ENCODE assay signal across 17 mouse cellular contexts in the genomic region with DNA sequence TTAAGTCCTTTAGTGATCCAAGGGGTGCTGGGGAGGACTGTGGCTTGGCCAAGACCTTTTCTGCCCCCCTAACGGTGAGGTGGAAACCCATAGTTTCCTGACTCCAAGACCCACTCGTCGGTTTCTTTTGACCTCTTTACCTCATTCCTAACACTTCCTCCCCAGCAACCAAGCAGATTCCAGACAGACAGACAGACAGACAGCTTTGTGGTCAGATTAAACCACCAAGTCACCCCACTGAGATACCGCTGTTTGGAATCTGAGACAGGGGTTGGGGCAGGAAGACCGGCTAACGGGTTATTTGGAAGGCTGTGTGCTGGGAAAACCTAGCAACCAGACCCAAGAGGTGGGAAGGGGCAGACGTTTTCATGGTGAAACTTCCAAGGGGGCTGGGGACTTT. TPM values are rescaled to one million over a fixed set of nuclear protein-coding genes. Genes with fewer than 3 reads are reported as not detected.
A peak's percentile ranks its signal among the peaks of the same experiment; 100 is the strongest.
DNase-seq lines count a peak whose midpoint lies in the region; ATAC-seq lines count a peak whose summit lies in the region.
"Had no signal": no experiment of that assay in that cellular context is flagged by ENCODE, and none has a peak within 500 bp of the region (broad histone marks: within the 10 kb centered on the region; RNA-seq: fewer than 3 reads in every experiment).

No protein-coding gene starts in this region.

- no peak for DNase-seq in heart, postnatal 25 days (ENCODE audit: low spot score)
- DNase-seq in CD4-positive helper T cell, adult 2 months (ENCODE audit: low read depth, low spot score), result peak; percentile 23
- DNase-seq in c-Kit-positive CD71-positive TER-119-positive erythroid progenitor cells, embryonic 14.5 days (ENCODE audit: low spot score), result peak; percentile 41
- DNase-seq in left cerebral cortex, adult 18-20 months (ENCODE audit: low spot score in 2 of 2), result no peak
- DNase-seq in left cerebral cortex, postnatal 25 days (ENCODE audit: low spot score in 2 of 2), result no peak
- DNase-seq in lung, postnatal 36 days, result no peak
- DNase-seq: cerebellum, adult 2 months had no signal

- H3K9me3 ChIP-seq in heart, embryonic 11.5 days (replicated peaks; ENCODE audit: control insufficient read depth, low read length), result no peaks in the 10 kb centered on the region
- no peaks in the 10 kb centered on the region for H3K9me3 ChIP-seq in liver, embryonic 15.5 days (replicated peaks)
- H3K9me3 ChIP-seq: forebrain, embryonic 13.5 days; intestine, embryonic 15.5 days; neural tube, embryonic 13.5 days had no signal

- H3K27me3 ChIP-seq in heart, embryonic 11.5 days (ENCODE audit: control insufficient read depth, insufficient read depth, low read length), result 0 out of 2 replicates have a peak, but pooled peaks cover 2% of the 10 kb centered on the region
- peaks cover 9% of the 10 kb centered on the region; the same call in 1 of the 2 replicates for H3K27me3 ChIP-seq in liver, embryonic 15.5 days

- WGBS in heart, embryonic 11.5 days (ENCODE audit: insufficient replicate concordance), result 47% methylated on average over 7 of the region's 7 CpGs
- 1% methylated on average over 7 of the region's 7 CpGs for WGBS in liver, embryonic 15.5 days (ENCODE audit: insufficient replicate concordance)

- H3K27ac ChIP-seq in heart, embryonic 11.5 days (ENCODE audit: low read depth, low read length), result no peak overlapping the region; the same call in 1 of the 2 replicates
- H3K27ac ChIP-seq in liver, embryonic 15.5 days (replicated peaks), result peak overlapping the region; percentile 88
- H3K27ac ChIP-seq: forebrain, embryonic 13.5 days; gastrocnemius, adult 2 months; intestine, embryonic 15.5 days; neural tube, embryonic 13.5 days had no signal

- peak overlapping the region; percentile 31 for H3K4me2 ChIP-seq in heart, embryonic 11.5 days
- peak overlapping the region; percentile 89 for H3K4me2 ChIP-seq in liver, embryonic 15.5 days
- H3K4me2 ChIP-seq: forebrain, embryonic 13.5 days; intestine, embryonic 15.5 days; neural tube, embryonic 13.5 days had no signal

- no peak overlapping the region for H3K9ac ChIP-seq in heart, embryonic 11.5 days (ENCODE audit: low read depth, low read length)
- peak overlapping the region; percentile 70 for H3K9ac ChIP-seq in liver, embryonic 15.5 days
- H3K9ac ChIP-seq: forebrain, embryonic 13.5 days; intestine, embryonic 15.5 days; neural tube, embryonic 13.5 days had no signal

- no peak for ATAC-seq in heart, embryonic 11.5 days (replicated peaks; ENCODE audit: insufficient number of reproducible peaks, low FRiP score, low TSS enrichment)
- no peak for ATAC-seq in liver, embryonic 15.5 days (ENCODE audit: insufficient read depth)
- ATAC-seq: forebrain, embryonic 13.5 days had no signal

- peaks cover 3% of the 10 kb centered on the region; the same call in 1 of the 2 replicates for H3K4me1 ChIP-seq in heart, embryonic 11.5 days (ENCODE audit: control insufficient read depth, insufficient read depth, low read length)
- peaks cover 61% of the 10 kb centered on the region for H3K4me1 ChIP-seq in liver, embryonic 15.5 days (replicated peaks)

- intact Hi-C loops in heart, postnatal 25 days (cut with DNase I), result no loop called here
- intact Hi-C loops in left cerebral cortex, postnatal 25 days (cut with DNase I), result no loop called here

- no peaks in the 10 kb centered on the region for H3K36me3 ChIP-seq in heart, embryonic 11.5 days (ENCODE audit: control insufficient read depth, insufficient read depth, low read length)
- peaks cover 27% of the 10 kb centered on the region for H3K36me3 ChIP-seq in liver, embryonic 15.5 days (replicated peaks)
- H3K36me3 ChIP-seq: intestine, embryonic 15.5 days had no signal

- peak overlapping the region; percentile 21; the same call in 1 of the 2 replicates for H3K4me3 ChIP-seq in heart, embryonic 11.5 days (ENCODE audit: low read depth, low read length)
- H3K4me3 ChIP-seq in liver, embryonic 15.5 days (replicated peaks), result peak overlapping the region; percentile 69
- H3K4me3 ChIP-seq: forebrain, embryonic 13.5 days; intestine, embryonic 15.5 days; neural tube, embryonic 13.5 days had no signal

RNA-seq across cellular contexts. Expression of gene Tfr2, which starts 0.5 kb away (rescaled TPM):
- polyA plus RNA-seq in heart, embryonic 11.5 days (2014; fragmentation: Nextera tagmentation; extraction: Ambion mirVana), result 2.3 and 3.5 TPM in 2 replicates
- total RNA-seq in heart, postnatal 25 days (2021), result under 1 TPM in 1 of 2 experiments, not detected in 1; 0.08 TPM
- 55.1 and 65.5 TPM in 2 replicates for polyA plus RNA-seq in liver, embryonic 15.5 days (2015; fragmentation: Nextera tagmentation; extraction: Ambion mirVana)
- total RNA-seq in left cerebral cortex, adult 18-20 months (2021), result 10 to 100 TPM; 12.8 to 13.2 TPM
- total RNA-seq in left cerebral cortex, postnatal 25 days (2021), result 1 to 10 TPM; 8.1 to 8.9 TPM
- total RNA-seq: gastrocnemius, adult 2 months had no signal
- polyA plus RNA-seq: Patski had no signal

RNA-seq across cellular contexts. Expression of gene Actl6b, which starts 16.9 kb away (rescaled TPM):
- 0.65 and 1.0 TPM in 2 replicates for polyA plus RNA-seq in heart, embryonic 11.5 days (2014; fragmentation: Nextera tagmentation; extraction: Ambion mirVana)
- not detected for total RNA-seq in heart, postnatal 25 days (2021)
- polyA plus RNA-seq in liver, embryonic 15.5 days (2015; fragmentation: Nextera tagmentation; extraction: Ambion mirVana), result 0.07 TPM in 2 replicates
- 100 to 1,000 TPM; 112 to 115 TPM for total RNA-seq in left cerebral cortex, adult 18-20 months (2021)
- 100 to 1,000 TPM; 109 to 118 TPM for total RNA-seq in left cerebral cortex, postnatal 25 days (2021)
- total RNA-seq: gastrocnemius, adult 2 months; heart, adult 8-10 months had no signal
- polyA plus RNA-seq: Patski had no signal

RNA-seq across cellular contexts. Expression of gene Mospd3, which starts 30.7 kb away (rescaled TPM):
- 13.9 and 16.0 TPM in 2 replicates for polyA plus RNA-seq in heart, embryonic 11.5 days (2014; fragmentation: Nextera tagmentation; extraction: Ambion mirVana)
- total RNA-seq in heart, postnatal 25 days (2021), result 10 to 100 TPM; 16.2 to 17.5 TPM
- 29.7 and 31.7 TPM in 2 replicates for polyA plus RNA-seq in liver, embryonic 15.5 days (2015; fragmentation: Nextera tagmentation; extraction: Ambion mirVana)
- 10 to 100 TPM; 23.0 to 24.6 TPM for total RNA-seq in left cerebral cortex, adult 18-20 months (2021)
- 10 to 100 TPM; 18.2 to 22.2 TPM for total RNA-seq in left cerebral cortex, postnatal 25 days (2021)

RNA-seq across cellular contexts. Expression of gene Gnb2, which starts 36.9 kb away (rescaled TPM):
- polyA plus RNA-seq in heart, embryonic 11.5 days (2014; fragmentation: Nextera tagmentation; extraction: Ambion mirVana), result 307 and 318 TPM in 2 replicates
- total RNA-seq in heart, postnatal 25 days (2021), result 100 to 1,000 TPM; 245 to 246 TPM
- polyA plus RNA-seq in liver, embryonic 15.5 days (2015; fragmentation: Nextera tagmentation; extraction: Ambion mirVana), result 150 and 161 TPM in 2 replicates
- total RNA-seq in left cerebral cortex, adult 18-20 months (2021), result 100 to 1,000 TPM; 607 to 661 TPM
- total RNA-seq in left cerebral cortex, postnatal 25 days (2021), result 100 to 1,000 TPM; 662 to 684 TPM

RNA-seq across cellular contexts. Expression of gene Epo, which starts 37.1 kb away (rescaled TPM):
- not detected in 2 replicates for polyA plus RNA-seq in heart, embryonic 11.5 days (2014; fragmentation: Nextera tagmentation; extraction: Ambion mirVana)
- total RNA-seq in heart, postnatal 25 days (2021), result not detected
- 0.68 and 1.0 TPM in 2 replicates for polyA plus RNA-seq in liver, embryonic 15.5 days (2015; fragmentation: Nextera tagmentation; extraction: Ambion mirVana)
- total RNA-seq in left cerebral cortex, adult 18-20 months (2021), result not detected
- total RNA-seq in left cerebral cortex, postnatal 25 days (2021), result not detected
- total RNA-seq: gastrocnemius, adult 2 months; heart, adult 8-10 months; left cerebral cortex, postnatal 14 days had no signal
- polyA plus RNA-seq: cerebellum, adult 2 months; forebrain, embryonic 13.5 days; midbrain, embryonic 14.5 days; neural tube, embryonic 13.5 days; Patski had no signal

Comparison
In these comparisons a context has a peak if more than half of its experiments do, and no peak if none do; other contexts are left out.
1. DNase-seq: peak in CD4-positive helper T cell, adult 2 months (single experiment) and c-Kit-positive CD71-positive TER-119-positive erythroid progenitor cells, embryonic 14.5 days (single experiment); none in heart, postnatal 25 days (single experiment), left cerebral cortex, adult 18-20 months (0 of 2), left cerebral cortex, postnatal 25 days (0 of 2) and lung, postnatal 36 days (single experiment).
2. RNA of gene Tfr2, which starts 0.5 kb away (total RNA-seq): 12.8 to 13.2 TPM in left cerebral cortex, adult 18-20 months and 8.1 to 8.9 TPM in left cerebral cortex, postnatal 25 days; 0.08 TPM in heart, postnatal 25 days; every median in the first group is over 4 times any median in the second.
3. RNA of gene Actl6b, which starts 16.9 kb away (total RNA-seq): 109 to 118 TPM in left cerebral cortex, postnatal 25 days and 112 to 115 TPM in left cerebral cortex, adult 18-20 months; not detected in heart, postnatal 25 days; every median in the first group is over 100 times any median in the second.